Mouse (Mus musculus): ENCODE measurements around the gene Gm5936. TPM values are rescaled to one million over a fixed set of nuclear protein-coding genes. Genes with fewer than 3 reads are reported as not detected.

The Gm5936 gene
- polyA plus RNA-seq (2012; rRNA removed): not detected in 2 replicates

GRCm38 (mm10) chrX:74836842-74837522, at the start of gene Gm5936:
Gene Gm5936, plus strand, starts transcription at chrX:74837196.

Other genes with a start within 250 kb of the Gm5936 start
- not detected in 2 replicates for gene Olfr1325, start 244.5 kb upstream of the Gm5936 start, polyA plus RNA-seq (2012; rRNA removed)
- 0.05 and 0.06 TPM in 2 replicates for gene Gm5640, start 191.6 kb upstream of the Gm5936 start, polyA plus RNA-seq (2012; rRNA removed)
- gene Gm6890, start 96.3 kb upstream of the Gm5936 start, polyA plus RNA-seq (2012; rRNA removed): not detected in 2 replicates
- 0.38 and 0.76 TPM in 2 replicates for gene Gab3, start 248.3 kb downstream of the Gm5936 start, polyA plus RNA-seq (2012; rRNA removed)